Mouse (Mus musculus) left cerebral cortex, adult 8-10 months (tissue): Measurements from ENCODE around the gene Gm20388. TPM values are rescaled to one million over a fixed set of nuclear protein-coding genes. Genes with fewer than 3 reads are reported as not detected.

ENCODE experiments used
- DNase-seq, 2 experiments: peaks; one replicate each; pipeline ENCODE4 v3.0.0; 2022; ENCODE audit warnings: low spot score in 2 of 2
- total RNA-seq, 4 experiments: library from RNA; stranded (reverse); gene quantifications; 2 replicates each; pipeline ENCODE4 v1.2.4; 2022

Gene Gm20388
- total RNA-seq, 4 experiments from 2014 or later, result 10.4 to 20.8 (median 16.4) TPM

- no peak for DNase-seq
Observed at GRCm38 (mm10) chr8:121769621-121770020, 1859.0 kb downstream of the Gm20388 start.

GRCm38 (mm10) chr8:121770845-121771752, 1860.5 kb downstream of the Gm20388 start:
- DNase-seq, result peak in 1 of 2 experiments; percentile 56

GRCm38 (mm10) chr8:121773876-121774275, 1863.2 kb downstream of the Gm20388 start:
- no peak for DNase-seq

GRCm38 (mm10) chr8:121782493-121782892, 1871.9 kb downstream of the Gm20388 start:
- DNase-seq, result no peak

GRCm38 (mm10) chr8:121786542-121786941, 1875.9 kb downstream of the Gm20388 start:
- DNase-seq, result peak in 1 of 2 experiments; percentile 84

GRCm38 (mm10) chr8:121788786-121789185, 1878.1 kb downstream of the Gm20388 start:
- DNase-seq, result no peak

- DNase-seq, result no peak
Observed at GRCm38 (mm10) chr8:121792159-121792558, 1881.5 kb downstream of the Gm20388 start.

GRCm38 (mm10) chr8:121792627-121793026, 1882.0 kb downstream of the Gm20388 start:
- no peak for DNase-seq

GRCm38 (mm10) chr8:121794151-121794550, 1883.5 kb downstream of the Gm20388 start:
- DNase-seq, result no peak

- no peak for DNase-seq
Observed at GRCm38 (mm10) chr8:121795461-121795860, 1884.8 kb downstream of the Gm20388 start.

- DNase-seq, result no peak
Observed at GRCm38 (mm10) chr8:121796406-121796805, 1885.8 kb downstream of the Gm20388 start.

- DNase-seq, result no peak
Observed at GRCm38 (mm10) chr8:121798401-121798800, 1887.8 kb downstream of the Gm20388 start.

GRCm38 (mm10) chr8:121804829-121805228, 1894.2 kb downstream of the Gm20388 start:
- DNase-seq, result no peak

- no peak for DNase-seq
Observed at GRCm38 (mm10) chr8:121806126-121806525, 1895.5 kb downstream of the Gm20388 start.

- no peak for DNase-seq
Observed at GRCm38 (mm10) chr8:121808032-121808431, 1897.4 kb downstream of the Gm20388 start.

- peak; percentile 23 to 74 for DNase-seq
Observed at GRCm38 (mm10) chr8:121809524-121810155, 1899.0 kb downstream of the Gm20388 start.

GRCm38 (mm10) chr8:121811502-121811901, 1900.9 kb downstream of the Gm20388 start:
- DNase-seq, result no peak

- DNase-seq, result no peak
Observed at GRCm38 (mm10) chr8:121811931-121812570, 1901.4 kb downstream of the Gm20388 start.

- DNase-seq, result no peak
Observed at GRCm38 (mm10) chr8:121818226-121818625, 1907.6 kb downstream of the Gm20388 start.

- DNase-seq, result no peak
Observed at GRCm38 (mm10) chr8:121820840-121821239, 1910.2 kb downstream of the Gm20388 start.

- DNase-seq, result no peak
Observed at GRCm38 (mm10) chr8:121821320-121821719, 1910.7 kb downstream of the Gm20388 start.

GRCm38 (mm10) chr8:121821770-121822169, 1911.1 kb downstream of the Gm20388 start:
- DNase-seq, result no peak
